Mouse (Mus musculus) midbrain, embryonic 15.5 days (tissue): ENCODE measurements around the gene Gipc1. TPM values are rescaled to one million over a fixed set of nuclear protein-coding genes. Genes with fewer than 3 reads are reported as not detected.
A peak's percentile ranks its signal among the peaks of the same experiment; 100 is the strongest.

Experiments
- ATAC-seq: fragments of 200-750 bp; cut with Nextera tagmentation; replicated peaks from 2 replicates; pipeline ENCODE4 v1.8.0; 2017; ENCODE audit warnings: moderate TSS enrichment
- H3K27ac ChIP-seq: fragments of 300-500 bp; sonication (generic); 2 replicates; pipeline ENCODE4 v1.5.1; 2015; ENCODE audit warnings: mild to moderate bottlenecking, inconsistent platforms
- H3K27me3 ChIP-seq: fragments of 300-500 bp; sonication (generic); replicated peaks from 2 replicates; pipeline ENCODE4 v1.6.1; 2015; ENCODE audit warnings: inconsistent platforms
- H3K36me3 ChIP-seq: fragments of 300-500 bp; sonication (generic); replicated peaks from 2 replicates; pipeline ENCODE4 v1.6.1; 2015; ENCODE audit warnings: inconsistent platforms
- H3K4me1 ChIP-seq: fragments of 300-500 bp; sonication (generic); 2 replicates; pipeline ENCODE4 v1.6.1; 2015; ENCODE audit warnings: inconsistent platforms
- H3K4me2 ChIP-seq: fragments of 300-500 bp; sonication (generic); 2 replicates; pipeline ENCODE4 v1.6.1; 2015; ENCODE audit warnings: inconsistent platforms, mild to moderate bottlenecking, moderate library complexity
- H3K4me3 ChIP-seq: fragments of 300-500 bp; sonication (generic); 2 replicates; pipeline ENCODE4 v1.5.1; 2015; ENCODE audit warnings: mild to moderate bottlenecking, inconsistent platforms
- H3K9ac ChIP-seq: fragments of 300-500 bp; sonication (generic); 2 replicates; pipeline ENCODE4 v1.6.1; 2015; ENCODE audit warnings: mild to moderate bottlenecking, inconsistent platforms
- H3K9me3 ChIP-seq: fragments of 300-500 bp; sonication (generic); 2 replicates; pipeline ENCODE4 v1.6.1; 2016; ENCODE audit warnings: inconsistent platforms
- WGBS: fragments of 180-500 bp; shearing (Covaris S2); methylation state at CpG from one replicate; pipeline ENCODE4 v1.1.7; 2015; ENCODE audit warnings: mixed read lengths; 5-methylcytosine and 5-hydroxymethylcytosine counted together
- polyA plus RNA-seq: library from polyadenylated mRNA; unstranded; fragments of >200 nt; fragmentation: Nextera tagmentation; extraction: Ambion mirVana; gene quantifications from 2 replicates; pipeline ENCODE4 v1.2.1, GENCODE M21; 2015

Gipc1 gene
- polyA plus RNA-seq, 1 experiment from 2014 or later = 128 TPM

GRCm38 (mm10) chr8:83621691-83622388, 30.6 kb upstream of the Gipc1 start:
- Histone ChIP-seq H3K27me3 (no peaks in the 10 kb centered on the region), H3K9ac (peak overlapping the region; percentile 69), H3K4me1 (0 out of 2 replicates have a peak, but pooled peaks cover 7% of the 10 kb centered on the region), H3K36me3 (no peaks in the 10 kb centered on the region), H3K9me3 (no peaks in the 10 kb centered on the region), H3K27ac (0 out of 2 replicates have a peak overlapping the region, but pooled peaks have one; percentile 53), H3K4me3 (peak overlapping the region; percentile 45), H3K4me2 (peak overlapping the region; percentile 90)
- 52% methylated on average over 15 of the region's 15 CpGs for WGBS
- peak; percentile 75 for ATAC-seq

GRCm38 (mm10) chr8:83622389-83622989, 30.0 kb upstream of the Gipc1 start:
- Histone ChIP-seq H3K9me3 (no peaks in the 10 kb centered on the region), H3K27me3 (no peaks in the 10 kb centered on the region), H3K4me2 (peak overlapping the region; percentile 90), H3K9ac (peak overlapping the region; percentile 69), H3K27ac (0 out of 2 replicates have a peak overlapping the region, but pooled peaks have one; percentile 53), H3K36me3 (no peaks in the 10 kb centered on the region), H3K4me3 (peak overlapping the region; percentile 45), H3K4me1 (0 out of 2 replicates have a peak, but pooled peaks cover 7% of the 10 kb centered on the region)
- ATAC-seq = peak; percentile 95
- WGBS = 10% methylated on average over 23 of the region's 23 CpGs

GRCm38 (mm10) chr8:83623549-83623948, 28.9 kb upstream of the Gipc1 start:
- no peak for ATAC-seq
- H3K9me3 ChIP-seq = no peaks in the 10 kb centered on the region
- no peaks in the 10 kb centered on the region for H3K36me3 ChIP-seq
- H3K27me3 ChIP-seq = no peaks in the 10 kb centered on the region
- no peak overlapping the region for H3K9ac ChIP-seq
- 93% methylated on average over 7 of the region's 7 CpGs for WGBS
- H3K4me1 ChIP-seq = 0 out of 2 replicates have a peak, but pooled peaks cover 7% of the 10 kb centered on the region
- H3K4me3 ChIP-seq = no peak overlapping the region
- H3K27ac ChIP-seq = no peak overlapping the region
- H3K4me2 ChIP-seq = no peak overlapping the region

- Histone ChIP-seq H3K4me3 (no peak overlapping the region), H3K4me1 (0 out of 2 replicates have a peak, but pooled peaks cover 7% of the 10 kb centered on the region), H3K9me3 (no peaks in the 10 kb centered on the region), H3K36me3 (no peaks in the 10 kb centered on the region), H3K4me2 (no peak overlapping the region), H3K27ac (no peak overlapping the region), H3K9ac (no peak overlapping the region), H3K27me3 (no peaks in the 10 kb centered on the region)
- ATAC-seq = no peak
- WGBS = 42% methylated on average over 3 of the region's 3 CpGs
Observed at GRCm38 (mm10) chr8:83624739-83625138, 27.7 kb upstream of the Gipc1 start.

- ATAC-seq = no peak
- Histone ChIP-seq H3K4me2 (no peak overlapping the region), H3K27me3 (no peaks in the 10 kb centered on the region), H3K4me3 (no peak overlapping the region), H3K9ac (no peak overlapping the region), H3K4me1 (0 out of 2 replicates have a peak, but pooled peaks cover 7% of the 10 kb centered on the region), H3K9me3 (no peaks in the 10 kb centered on the region), H3K27ac (no peak overlapping the region), H3K36me3 (no peaks in the 10 kb centered on the region)
- 92% methylated on average over 6 of the region's 6 CpGs for WGBS
Observed at GRCm38 (mm10) chr8:83625676-83626299, 26.7 kb upstream of the Gipc1 start.

GRCm38 (mm10) chr8:83632083-83632707, 20.3 kb upstream of the Gipc1 start:
- WGBS = 88% methylated on average over 7 of the region's 7 CpGs
- H3K4me1 ChIP-seq = no peaks in the 10 kb centered on the region
- peaks cover 5% of the 10 kb centered on the region; the same call in 1 of the 2 replicates for H3K9me3 ChIP-seq
- ATAC-seq = no peak
- no peak overlapping the region for H3K27ac ChIP-seq
- no peak overlapping the region for H3K9ac ChIP-seq
- no peak overlapping the region for H3K4me3 ChIP-seq
- no peak overlapping the region for H3K4me2 ChIP-seq
- no peaks in the 10 kb centered on the region for H3K36me3 ChIP-seq
- H3K27me3 ChIP-seq = no peaks in the 10 kb centered on the region

GRCm38 (mm10) chr8:83638856-83639255, 13.6 kb upstream of the Gipc1 start:
- WGBS = 74% methylated on average over 4 of the region's 4 CpGs
- no peak overlapping the region for H3K4me3 ChIP-seq
- ATAC-seq = no peak

GRCm38 (mm10) chr8:83639649-83640048, 12.8 kb upstream of the Gipc1 start:
- no peaks in the 10 kb centered on the region for H3K36me3 ChIP-seq
- H3K9me3 ChIP-seq = peaks cover 5% of the 10 kb centered on the region; the same call in 1 of the 2 replicates
- H3K4me2 ChIP-seq = no peak overlapping the region

More at GRCm38 (mm10) chr8:83638856-83639255, 13.6 kb upstream of the Gipc1 start:
- no peak overlapping the region for H3K4me2 ChIP-seq
- H3K36me3 ChIP-seq = no peaks in the 10 kb centered on the region
- H3K27me3 ChIP-seq = no peaks in the 10 kb centered on the region
- H3K9ac ChIP-seq = no peak overlapping the region
- peaks cover 5% of the 10 kb centered on the region; the same call in 1 of the 2 replicates for H3K9me3 ChIP-seq
- no peaks in the 10 kb centered on the region for H3K4me1 ChIP-seq
- no peak overlapping the region for H3K27ac ChIP-seq

GRCm38 (mm10) chr8:83647511-83647910, 5.0 kb upstream of the Gipc1 start:
- Histone ChIP-seq H3K4me3 (no peak overlapping the region), H3K9ac (no peak overlapping the region), H3K4me2 (no peak overlapping the region), H3K36me3 (no peaks in the 10 kb centered on the region), H3K9me3 (no peaks in the 10 kb centered on the region), H3K27ac (no peak overlapping the region), H3K4me1 (peaks cover 5% of the 10 kb centered on the region), H3K27me3 (no peaks in the 10 kb centered on the region)
- 94% methylated on average over 11 of the region's 11 CpGs for WGBS
- ATAC-seq = no peak

More at GRCm38 (mm10) chr8:83639649-83640048, 12.8 kb upstream of the Gipc1 start:
- no peak for ATAC-seq
- Histone ChIP-seq H3K4me1 (no peaks in the 10 kb centered on the region), H3K9ac (no peak overlapping the region), H3K27me3 (no peaks in the 10 kb centered on the region), H3K27ac (no peak overlapping the region), H3K4me3 (no peak overlapping the region)
- 65% methylated on average over 5 of the region's 5 CpGs for WGBS

- Histone ChIP-seq H3K4me3 (no peak overlapping the region), H3K9ac (no peak overlapping the region), H3K9me3 (no peaks in the 10 kb centered on the region), H3K27ac (no peak overlapping the region), H3K36me3 (no peaks in the 10 kb centered on the region), H3K27me3 (no peaks in the 10 kb centered on the region), H3K4me2 (no peak overlapping the region), H3K4me1 (peaks cover 6% of the 10 kb centered on the region)
- WGBS = 94% methylated on average over 4 of the region's 4 CpGs
- ATAC-seq = no peak
Observed at GRCm38 (mm10) chr8:83648031-83648430, 4.4 kb upstream of the Gipc1 start.

- H3K27me3 ChIP-seq = no peaks in the 10 kb centered on the region
- H3K4me2 ChIP-seq = no peak overlapping the region
- no peak overlapping the region for H3K4me3 ChIP-seq
- H3K9ac ChIP-seq = no peak overlapping the region
- H3K36me3 ChIP-seq = no peaks in the 10 kb centered on the region
- no peak overlapping the region for H3K27ac ChIP-seq
- 95% methylated on average over 6 of the region's 6 CpGs for WGBS
- ATAC-seq = no peak
- no peaks in the 10 kb centered on the region for H3K9me3 ChIP-seq
- peaks cover 20% of the 10 kb centered on the region for H3K4me1 ChIP-seq
Observed at GRCm38 (mm10) chr8:83649699-83650098, 2.8 kb upstream of the Gipc1 start.
